Mouse (Mus musculus) kidney, postnatal 0 days (tissue): ENCODE results near the gene Lmo2. TPM values are rescaled to one million over a fixed set of nuclear protein-coding genes. Genes with fewer than 3 reads are reported as not detected.

Source experiments
- ATAC-seq: fragments of 200-750 bp; cut with Nextera tagmentation; replicated peaks from 2 replicates; pipeline ENCODE4 v1.8.0; 2017; ENCODE audit warnings: low read depth, moderate number of reproducible peaks, moderate TSS enrichment, moderate library complexity; ENCODE audit not compliant: low FRiP score
- DNase-seq: peaks from one replicate; pipeline ENCODE4 v3.0.0-alpha.2; 2016; ENCODE audit warnings: low spot score
- H3K27ac ChIP-seq: fragments of 300-500 bp; sonication (generic); 2 replicates; pipeline ENCODE4 v1.5.1; 2014; ENCODE audit warnings: mild to moderate bottlenecking
- H3K27me3 ChIP-seq: fragments of 300-500 bp; sonication (generic); 2 replicates; pipeline ENCODE4 v1.6.1; 2014; ENCODE audit warnings: low read length, mixed read lengths; ENCODE audit not compliant: insufficient read depth
- H3K36me3 ChIP-seq: fragments of 300-500 bp; sonication (generic); 2 replicates; pipeline ENCODE4 v1.6.1; 2014; ENCODE audit warnings: low read length, mixed read lengths; ENCODE audit not compliant: insufficient read depth
- H3K4me1 ChIP-seq: fragments of 300-500 bp; sonication (generic); replicated peaks from 2 replicates; pipeline ENCODE4 v1.6.1; 2014; ENCODE audit warnings: antibody characterized with exemption, low read length, mixed read lengths; ENCODE audit not compliant: insufficient read depth
- H3K4me2 ChIP-seq: fragments of 300-500 bp; sonication (generic); 2 replicates; pipeline ENCODE4 v1.6.1; 2014; ENCODE audit warnings: mild to moderate bottlenecking, low read length, moderate library complexity, mixed read lengths
- H3K4me3 ChIP-seq: fragments of 300-500 bp; sonication (generic); replicated peaks from 2 replicates; pipeline ENCODE4 v1.5.1; 2014; ENCODE audit warnings: low read depth, low read length
- H3K9ac ChIP-seq: fragments of 300-500 bp; sonication (generic); 2 replicates; pipeline ENCODE4 v1.6.1; 2014; ENCODE audit warnings: low read depth, low read length
- H3K9me3 ChIP-seq: fragments of 300-500 bp; sonication (generic); replicated peaks from 2 replicates; pipeline ENCODE4 v1.6.1; 2016; ENCODE audit warnings: low read length, inconsistent platforms, mixed read lengths
- CTCF ChIP-seq: IDR thresholded peaks from 2 replicates; pipeline ENCODE4 v1.5.1; 2016; ENCODE audit warnings: antibody characterized with exemption, low read depth, mild to moderate bottlenecking, moderate library complexity
- whole genome bisulfite sequencing: fragments of 180-500 bp; shearing (Covaris S2); extraction: QIAGEN DNeasy Blood & Tissue Kit; methylation state at CpG from one replicate; pipeline ENCODE4 v1.1.7; 2014; 5-methylcytosine and 5-hydroxymethylcytosine counted together
- polyA plus RNA-seq: library from polyadenylated mRNA; unstranded; fragments of >200 nt; fragmentation: Nextera tagmentation; extraction: Ambion mirVana; gene quantifications from 2 replicates; pipeline ENCODE4 v1.2.1, GENCODE M21; 2015

Gene Lmo2
- polyA plus RNA-seq, result 34.1 and 43.7 TPM in 2 replicates

GRCm38 (mm10) chr2:103957649-103958546 is at the start of gene Lmo2:
TSS of gene Lmo2 (plus strand) at chr2:103957986.
- DNase-seq (no peak), ATAC-seq (no peak)
- Histone ChIP-seq H3K4me3 (no peak within 1 kb of the TSS), H3K9ac (no peak within 1 kb of the TSS), H3K4me1 (no peaks in the 10 kb centered on the region), H3K36me3 (no peaks in the 10 kb centered on the region), H3K9me3 (no peaks in the 10 kb centered on the region), H3K27ac (no peak within 1 kb of the TSS), H3K27me3 (no peaks in the 10 kb centered on the region), H3K4me2 (no peak within 1 kb of the TSS)
- 66% methylated on average over 10 of the region's 10 CpGs for WGBS
- no peak for TF ChIP-seq CTCF

- Histone ChIP-seq H3K4me3 (no peak overlapping the region), H3K36me3 (no peaks in the 10 kb centered on the region), H3K27me3 (no peaks in the 10 kb centered on the region), H3K9me3 (no peaks in the 10 kb centered on the region), H3K4me2 (no peak overlapping the region), H3K27ac (no peak overlapping the region), H3K4me1 (peaks cover 6% of the 10 kb centered on the region), H3K9ac (no peak overlapping the region)
- ATAC-seq (no peak), DNase-seq (no peak)
- TF ChIP-seq CTCF, result no peak
- 86% methylated on average over 5 of the region's 5 CpGs for WGBS
These were observed 47.2 kb upstream of the Lmo2 start for GRCm38 (mm10) chr2:103910601-103911000.

GRCm38 (mm10) chr2:103912481-103913251 is 45.1 kb upstream of the Lmo2 start:
- no peak overlapping the region for H3K9ac ChIP-seq
- no peaks in the 10 kb centered on the region for H3K4me1 ChIP-seq
- DNase-seq (no peak), ATAC-seq (no peak)
- no peak overlapping the region for H3K4me2 ChIP-seq
- no peak overlapping the region for H3K27ac ChIP-seq
- WGBS, result 80% methylated on average over 16 of the region's 16 CpGs
- H3K36me3 ChIP-seq, result no peaks in the 10 kb centered on the region
- no peak for TF ChIP-seq CTCF
- no peaks in the 10 kb centered on the region for H3K9me3 ChIP-seq
- H3K4me3 ChIP-seq, result no peak overlapping the region
- H3K27me3 ChIP-seq, result no peaks in the 10 kb centered on the region

GRCm38 (mm10) chr2:103913252-103913650 is 44.5 kb upstream of the Lmo2 start:
- H3K4me2 ChIP-seq, result no peak overlapping the region
- no peak for ATAC-seq

GRCm38 (mm10) chr2:103916069-103916468 is 41.7 kb upstream of the Lmo2 start:
- no peak for DNase-seq
- no peak for TF ChIP-seq CTCF
- no peak overlapping the region for H3K4me2 ChIP-seq

More at GRCm38 (mm10) chr2:103913252-103913650, 44.5 kb upstream of the Lmo2 start:
- H3K9me3 ChIP-seq, result no peaks in the 10 kb centered on the region
- DNase-seq, result no peak
- 66% methylated on average over 6 of the region's 6 CpGs for WGBS
- no peaks in the 10 kb centered on the region for H3K27me3 ChIP-seq
- TF ChIP-seq CTCF, result no peak
- no peak overlapping the region for H3K9ac ChIP-seq
- no peaks in the 10 kb centered on the region for H3K4me1 ChIP-seq
- H3K27ac ChIP-seq, result no peak overlapping the region
- no peak overlapping the region for H3K4me3 ChIP-seq
- no peaks in the 10 kb centered on the region for H3K36me3 ChIP-seq

GRCm38 (mm10) chr2:103917375-103917774 is 40.4 kb upstream of the Lmo2 start:
- Histone ChIP-seq H3K9ac (no peak overlapping the region), H3K27me3 (no peaks in the 10 kb centered on the region), H3K9me3 (no peaks in the 10 kb centered on the region), H3K36me3 (no peaks in the 10 kb centered on the region), H3K4me1 (no peaks in the 10 kb centered on the region), H3K4me3 (no peak overlapping the region), H3K4me2 (no peak overlapping the region), H3K27ac (no peak overlapping the region)
- WGBS, result 86% methylated on average over 5 of the region's 5 CpGs
- DNase-seq (no peak), ATAC-seq (no peak)
- TF ChIP-seq CTCF, result no peak

More at GRCm38 (mm10) chr2:103916069-103916468, 41.7 kb upstream of the Lmo2 start:
- H3K9me3 ChIP-seq, result no peaks in the 10 kb centered on the region
- H3K4me1 ChIP-seq, result no peaks in the 10 kb centered on the region
- no peak overlapping the region for H3K9ac ChIP-seq
- no peaks in the 10 kb centered on the region for H3K36me3 ChIP-seq
- WGBS, result 95% methylated on average over 5 of the region's 5 CpGs
- H3K4me3 ChIP-seq, result no peak overlapping the region
- no peak overlapping the region for H3K27ac ChIP-seq
- no peaks in the 10 kb centered on the region for H3K27me3 ChIP-seq
- no peak for ATAC-seq
